Mouse (Mus musculus): ENCODE results near the gene Stat4. TPM values are rescaled to one million over a fixed set of nuclear protein-coding genes. Genes with fewer than 3 reads are reported as not detected.

Stat4 gene
- total and polyA plus RNA-seq, 3 experiments = 11.4 to 17.5 (median 16.7) TPM

- Histone ChIP-seq H3K27me3 (replicated peaks) (no peaks in the 10 kb centered on the region), H3K4me1 (ENCODE audit: control insufficient read depth in 1 of 2, insufficient read depth in 2 of 2) (peaks cover 0 to 3% of the 10 kb centered on the region in 2 experiments; a peak in 2 of 4 replicates), H3K9me3 (replicated peaks; ENCODE audit: low read length) (no peaks in the 10 kb centered on the region), H3K36me3 (replicated peaks in 1 of 2; ENCODE audit: control insufficient read depth in 1 of 2, insufficient read depth in 1 of 2, low read length in 1 of 2) (no peaks in the 10 kb centered on the region), H3K9ac (ENCODE audit: insufficient read depth, low read depth) (no peak overlapping the region), H3K4me2 (ENCODE audit: insufficient read depth, low read depth, poor library complexity, severe bottlenecking) (peak overlapping the region; percentile 82; the same call in 1 of the 2 replicates), H3K79me2 (replicated peaks; ENCODE audit: control insufficient read depth, extremely low read depth, insufficient read depth, poor library complexity, severe bottlenecking) (no peaks in the 10 kb centered on the region), H3K4me3 (replicated peaks in 1 of 3; ENCODE audit: low read depth in 2 of 3, low read length in 2 of 3, poor library complexity in 1 of 3) (no peak overlapping the region), H3K27ac (ENCODE audit: insufficient read depth, low read depth) (no peak overlapping the region)
- TF ChIP-seq E2F4 (IDR thresholded peaks at IDR 0.05; ENCODE audit: insufficient replicate concordance, low read depth, low read length) = no peak
- peak; percentile 42 to 90 for TF ChIP-seq CTCF (conservative IDR thresholded peaks at IDR 0.05 in 1 of 2, IDR thresholded peaks at IDR 0.05 in 1 of 2; ENCODE audit: low read depth in 2 of 2, low read length in 2 of 2)
- no peak for TF ChIP-seq MYC (IDR thresholded peaks at IDR 0.05; ENCODE audit: low read depth, low read length)
- no peak for TF ChIP-seq CHD2 (IDR thresholded peaks at IDR 0.05; ENCODE audit: low read length)
- no peak for TF ChIP-seq NELFE (IDR thresholded peaks at IDR 0.05; ENCODE audit: low read depth, low read length)
- TF ChIP-seq GABPA (IDR thresholded peaks at IDR 0.05; ENCODE audit: insufficient replicate concordance, low read depth, low read length) = no peak
- TF ChIP-seq ZNF384 (IDR thresholded peaks at IDR 0.05; ENCODE audit: low read depth, low read length) = no peak
- TF ChIP-seq POLR2AphosphoS2 (IDR thresholded peaks at IDR 0.05; ENCODE audit: low read depth, low read length) = no peak
- peak; percentile 69 for TF ChIP-seq SMC3 (IDR thresholded peaks at IDR 0.05; ENCODE audit: low read depth, low read length)
- peak; percentile 90 for TF ChIP-seq RAD21 (IDR thresholded peaks at IDR 0.05; ENCODE audit: low read depth, low read length)
- no peak for TF ChIP-seq USF1 (IDR thresholded peaks at IDR 0.05; ENCODE audit: low read depth, low read length)
- TF ChIP-seq ZC3H11A (IDR thresholded peaks at IDR 0.05; ENCODE audit: low read depth, low read length) = 0 out of 2 replicates have a peak, but pooled peaks have one; percentile 14
- no peak for TF ChIP-seq CHD1 (IDR thresholded peaks at IDR 0.05; ENCODE audit: low read depth, low read length)
- no peak for TF ChIP-seq HCFC1 (IDR thresholded peaks at IDR 0.05; ENCODE audit: low read depth, low read length)
- TF ChIP-seq ELF1 (IDR thresholded peaks at IDR 0.05; ENCODE audit: low read depth, low read length) = no peak
- TF ChIP-seq ZKSCAN1 (IDR thresholded peaks at IDR 0.05; ENCODE audit: borderline replicate concordance, low read depth, low read length) = no peak
- no peak for TF ChIP-seq ZMIZ1 (IDR thresholded peaks at IDR 0.05; ENCODE audit: low read depth, low read length)
- TF ChIP-seq JUND (conservative IDR thresholded peaks at IDR 0.05; ENCODE audit: low read depth, low read length) = no peak
- no peak for TF ChIP-seq UBTF (IDR thresholded peaks at IDR 0.05; ENCODE audit: low read depth, low read length)
- DNase-seq (ENCODE audit: extremely low read depth) = peak; percentile 61
- in situ Hi-C loops (cut with MboI; ENCODE audit: low pct_ligation_motif_present, low pct_unique_long_range_greater_than_20kb, low sequenced_read_pairs) = no loop called here
- dilution Hi-C loops (cut with MboI; ENCODE audit: extremely low pct_ligation_motif_present, extremely low pct_unique_long_range_greater_than_20kb, low sequenced_read_pairs) = no loop called here
Measured at GRCm38 (mm10) chr1:51998542-51998941, 11.6 kb downstream of the Stat4 start.

GRCm38 (mm10) chr1:52004096-52004495 lies 17.1 kb downstream of the Stat4 start:
- H3K4me3 ChIP-seq (replicated peaks in 1 of 3; ENCODE audit: low read depth in 2 of 3, low read length in 2 of 3, poor library complexity in 1 of 3) = no peak overlapping the region
- H3K9me3 ChIP-seq (replicated peaks; ENCODE audit: low read length) = no peaks in the 10 kb centered on the region
- no peaks in the 10 kb centered on the region for H3K36me3 ChIP-seq (replicated peaks in 1 of 2; ENCODE audit: control insufficient read depth in 1 of 2, insufficient read depth in 1 of 2, low read length in 1 of 2)
- in situ Hi-C loops (cut with MboI; ENCODE audit: low pct_ligation_motif_present, low pct_unique_long_range_greater_than_20kb, low sequenced_read_pairs) (loop anchor here (10.0 kb wide), 1 partner anchor 71 kb away; no protein-coding TSS in a partner anchor), dilution Hi-C loops (cut with MboI; ENCODE audit: extremely low pct_ligation_motif_present, extremely low pct_unique_long_range_greater_than_20kb, low sequenced_read_pairs) (no loop called here)
- H3K4me2 ChIP-seq (ENCODE audit: insufficient read depth, low read depth, poor library complexity, severe bottlenecking) = 0 out of 2 replicates have a peak overlapping the region, but pooled peaks have one; percentile 39
- H3K27ac ChIP-seq (ENCODE audit: insufficient read depth, low read depth) = no peak overlapping the region
- H3K79me2 ChIP-seq (replicated peaks; ENCODE audit: control insufficient read depth, extremely low read depth, insufficient read depth, poor library complexity, severe bottlenecking) = no peaks in the 10 kb centered on the region
- H3K4me1 ChIP-seq (ENCODE audit: control insufficient read depth in 1 of 2, insufficient read depth in 2 of 2) = peaks cover 4 to 16% of the 10 kb centered on the region in 2 experiments; a peak in 3 of 4 replicates
- peak; percentile 76 for DNase-seq (ENCODE audit: extremely low read depth)
- no peaks in the 10 kb centered on the region for H3K27me3 ChIP-seq (replicated peaks)
- H3K9ac ChIP-seq (ENCODE audit: insufficient read depth, low read depth) = no peak overlapping the region
- TF ChIP-seq ETS1 (conservative IDR thresholded peaks at IDR 0.05; ENCODE audit: low read depth, low read length) (no peak), JUN (IDR thresholded peaks at IDR 0.05; ENCODE audit: insufficient read depth, low read depth, low read length) (no peak), MAZ (IDR thresholded peaks at IDR 0.05; ENCODE audit: low read depth, low read length) (no peak), HCFC1 (IDR thresholded peaks at IDR 0.05; ENCODE audit: low read depth, low read length) (no peak), MEF2A (IDR thresholded peaks at IDR 0.05; ENCODE audit: borderline replicate concordance, low read depth, low read length) (no peak), JUND (conservative IDR thresholded peaks at IDR 0.05; ENCODE audit: low read depth, low read length) (no peak; the same call in 1 of the 2 replicates), CHD2 (IDR thresholded peaks at IDR 0.05; ENCODE audit: low read length) (no peak), USF2 (conservative IDR thresholded peaks at IDR 0.05; ENCODE audit: low read depth, low read length) (no peak), POLR2A (IDR thresholded peaks at IDR 0.05; ENCODE audit: low read depth, low read length) (no peak), SMC3 (IDR thresholded peaks at IDR 0.05; ENCODE audit: low read depth, low read length) (peak; percentile 97), ELF1 (IDR thresholded peaks at IDR 0.05; ENCODE audit: low read depth, low read length) (no peak), NELFE (IDR thresholded peaks at IDR 0.05; ENCODE audit: low read depth, low read length) (peak; percentile 45; the same call in 1 of the 2 replicates), MXI1 (IDR thresholded peaks at IDR 0.05; ENCODE audit: low read depth, low read length) (no peak), CTCF (conservative IDR thresholded peaks at IDR 0.05 in 1 of 2, IDR thresholded peaks at IDR 0.05 in 1 of 2; ENCODE audit: low read depth in 2 of 2, low read length in 2 of 2) (peak; percentile 94 to 98), SIN3A (IDR thresholded peaks at IDR 0.05; ENCODE audit: low read length) (no peak), IRF4 (IDR thresholded peaks at IDR 0.05; ENCODE audit: low read depth, low read length) (no peak), MAFK (IDR thresholded peaks at IDR 0.05; ENCODE audit: insufficient replicate concordance, low read length) (no peak), RAD21 (IDR thresholded peaks at IDR 0.05; ENCODE audit: low read depth, low read length) (peak; percentile 92), RCOR1 (conservative IDR thresholded peaks at IDR 0.05; ENCODE audit: low read depth, low read length) (no peak), UBTF (IDR thresholded peaks at IDR 0.05; ENCODE audit: low read depth, low read length) (no peak), MYC (IDR thresholded peaks at IDR 0.05; ENCODE audit: low read depth, low read length) (no peak), NRF1 (IDR thresholded peaks at IDR 0.05; ENCODE audit: low read depth, low read length) (no peak)
